Mouse (Mus musculus) heart, embryonic 13.5 days (tissue): Measurements from ENCODE around the gene Otp. TPM values are rescaled to one million over a fixed set of nuclear protein-coding genes. Genes with fewer than 3 reads are reported as not detected.

ENCODE experiments used
- ATAC-seq: fragments of 200-750 bp; cut with Nextera tagmentation; 2 replicates; pipeline ENCODE4 v1.8.0; 2017; ENCODE audit warnings: moderate TSS enrichment; ENCODE audit not compliant: insufficient number of reproducible peaks, low FRiP score, low TSS enrichment; ENCODE audit errors: extremely low read depth
- H3K27ac ChIP-seq: fragments of 300-500 bp; sonication (generic); replicated peaks from 2 replicates; pipeline ENCODE4 v1.5.1; 2015; ENCODE audit warnings: moderate library complexity, mild to moderate bottlenecking, inconsistent platforms
- H3K27me3 ChIP-seq: fragments of 300-500 bp; sonication (generic); replicated peaks from 2 replicates; pipeline ENCODE4 v1.6.1; 2015; ENCODE audit warnings: mild to moderate bottlenecking, inconsistent platforms
- H3K36me3 ChIP-seq: fragments of 300-500 bp; sonication (generic); 2 replicates; pipeline ENCODE4 v1.6.1; 2015; ENCODE audit warnings: mild to moderate bottlenecking, inconsistent platforms
- H3K4me1 ChIP-seq: fragments of 300-500 bp; sonication (generic); 2 replicates; pipeline ENCODE4 v1.6.1; 2015; ENCODE audit warnings: inconsistent platforms
- H3K4me2 ChIP-seq: fragments of 300-500 bp; sonication (generic); 2 replicates; pipeline ENCODE4 v1.6.1; 2015; ENCODE audit warnings: inconsistent platforms, mild to moderate bottlenecking, moderate library complexity
- H3K4me3 ChIP-seq: fragments of 300-500 bp; sonication (generic); 2 replicates; pipeline ENCODE4 v1.5.1; 2015; ENCODE audit warnings: moderate library complexity, mild to moderate bottlenecking, inconsistent platforms
- H3K9ac ChIP-seq: fragments of 300-500 bp; sonication (generic); 2 replicates; pipeline ENCODE4 v1.6.1; 2015; ENCODE audit warnings: inconsistent platforms, mild to moderate bottlenecking, moderate library complexity
- H3K9me3 ChIP-seq: fragments of 300-500 bp; sonication (generic); 2 replicates; pipeline ENCODE4 v1.6.1; 2016; ENCODE audit warnings: inconsistent platforms
- WGBS: fragments of 180-500 bp; shearing (Covaris S2); methylation state at CpG from one replicate; pipeline ENCODE4 v1.1.7; 2015; ENCODE audit warnings: mixed read lengths; 5-methylcytosine and 5-hydroxymethylcytosine counted together
- polyA plus RNA-seq: library from polyadenylated mRNA; unstranded; fragments of >200 nt; fragmentation: Nextera tagmentation; extraction: Ambion mirVana; gene quantifications from 2 replicates; pipeline ENCODE4 v1.2.1, GENCODE M21; 2015

The Otp gene
- polyA plus RNA-seq, 1 experiment from 2014 or later = not detected

- no peaks in the 10 kb centered on the region for H3K9me3 ChIP-seq
- H3K9ac ChIP-seq = no peak overlapping the region
- H3K4me2 ChIP-seq = no peak overlapping the region
- WGBS = 4% methylated on average over 23 of the region's 23 CpGs
- no peak overlapping the region for H3K4me3 ChIP-seq
- peaks cover 8% of the 10 kb centered on the region; the same call in 1 of the 2 replicates for H3K4me1 ChIP-seq
- no peak overlapping the region for H3K27ac ChIP-seq
- no peak for ATAC-seq
- peaks cover 89% of the 10 kb centered on the region for H3K27me3 ChIP-seq
- no peaks in the 10 kb centered on the region for H3K36me3 ChIP-seq
These were observed 576 bp upstream of the Otp start for GRCm38 (mm10) chr13:94874656-94875395.

- Histone ChIP-seq H3K4me1 (peaks cover 8% of the 10 kb centered on the region; the same call in 1 of the 2 replicates), H3K27ac (no peak overlapping the region), H3K4me3 (no peak overlapping the region), H3K27me3 (peaks cover 89% of the 10 kb centered on the region), H3K4me2 (no peak overlapping the region), H3K9me3 (no peaks in the 10 kb centered on the region), H3K36me3 (no peaks in the 10 kb centered on the region), H3K9ac (no peak overlapping the region)
- 1% methylated on average over 30 of the region's 30 CpGs for WGBS
- ATAC-seq = no peak
These were observed 1.1 kb downstream of the Otp start for GRCm38 (mm10) chr13:94876286-94877210.

- H3K4me1 ChIP-seq = peaks cover 8% of the 10 kb centered on the region; the same call in 1 of the 2 replicates
- H3K36me3 ChIP-seq = no peaks in the 10 kb centered on the region
- peaks cover 89% of the 10 kb centered on the region for H3K27me3 ChIP-seq
- no peaks in the 10 kb centered on the region for H3K9me3 ChIP-seq
- H3K4me2 ChIP-seq = no peak overlapping the region
- no peak overlapping the region for H3K27ac ChIP-seq
- WGBS = under 1% methylated on average over 27 of the region's 27 CpGs
- H3K4me3 ChIP-seq = no peak overlapping the region
- no peak for ATAC-seq
- no peak overlapping the region for H3K9ac ChIP-seq
These were observed 1.8 kb downstream of the Otp start for GRCm38 (mm10) chr13:94877211-94877590.

DNA sequence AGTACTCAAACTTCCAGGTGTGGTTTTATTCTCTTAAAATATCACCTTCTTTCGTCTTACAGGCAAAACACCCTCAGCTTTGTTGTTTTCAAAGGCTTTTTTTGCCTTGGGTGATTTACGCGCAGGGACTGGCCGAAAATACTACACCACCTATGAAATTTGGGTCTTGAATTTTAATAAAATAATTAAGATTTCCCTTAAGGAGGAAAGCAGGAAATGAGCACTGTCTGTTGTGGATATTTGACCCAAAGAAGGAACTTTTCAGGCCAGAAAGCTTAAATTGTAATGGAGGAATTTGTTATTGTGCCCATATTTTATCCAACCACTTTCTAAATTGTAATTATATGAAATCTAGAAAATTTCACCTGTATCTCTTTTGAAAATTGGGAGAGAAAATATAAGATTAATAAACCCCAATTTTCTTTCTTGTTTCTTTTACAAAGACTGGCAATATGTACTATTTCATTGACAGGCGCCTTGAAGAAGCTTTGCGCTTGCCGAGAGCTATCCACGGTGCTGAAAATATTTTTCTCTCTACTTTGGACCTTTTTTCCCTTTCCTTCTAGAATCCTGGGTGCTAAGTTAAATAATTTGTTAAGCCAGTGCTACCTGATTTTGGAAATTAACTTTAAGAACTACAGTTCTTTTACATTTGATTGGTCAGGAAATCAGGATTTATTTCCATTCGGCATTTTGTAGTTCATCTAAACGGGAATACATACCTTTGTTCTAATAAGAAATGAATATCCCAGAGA is 2.8 kb downstream of the Otp start:
- Histone ChIP-seq H3K27ac (no peak overlapping the region), H3K4me1 (peaks cover 18% of the 10 kb centered on the region), H3K4me2 (no peak overlapping the region), H3K9ac (no peak overlapping the region), H3K36me3 (no peaks in the 10 kb centered on the region), H3K4me3 (no peak overlapping the region), H3K27me3 (peaks cover 89% of the 10 kb centered on the region), H3K9me3 (no peaks in the 10 kb centered on the region)
- no peak for ATAC-seq
- 15% methylated on average over 10 of the region's 10 CpGs for WGBS

DNA sequence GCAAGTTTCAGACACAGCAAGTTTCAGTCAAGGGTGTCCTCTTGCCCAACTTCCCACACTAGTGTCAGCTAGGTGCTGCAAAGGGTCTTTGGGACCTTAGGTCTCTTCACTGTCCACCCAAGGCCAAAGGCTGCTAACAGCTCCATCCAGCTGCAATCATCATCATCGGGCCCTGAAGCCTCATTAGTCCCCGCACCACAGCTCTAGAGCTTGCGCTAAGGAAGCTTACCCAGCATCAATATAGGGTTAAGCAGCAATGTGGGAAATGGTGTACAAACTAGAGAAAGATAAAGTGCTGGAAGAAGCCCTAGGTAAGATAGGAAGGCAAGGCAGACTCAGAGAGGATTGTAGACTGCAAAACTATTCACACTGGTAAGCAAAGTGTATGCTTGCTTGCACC is 5.8 kb downstream of the Otp start:
- no peak overlapping the region for H3K9ac ChIP-seq
- H3K27me3 ChIP-seq = peaks cover 89% of the 10 kb centered on the region
- WGBS = 2% methylated on average over 3 of the region's 3 CpGs
- H3K4me3 ChIP-seq = no peak overlapping the region
- no peaks in the 10 kb centered on the region for H3K36me3 ChIP-seq
- H3K9me3 ChIP-seq = no peaks in the 10 kb centered on the region
- no peak overlapping the region for H3K4me2 ChIP-seq
- H3K4me1 ChIP-seq = peaks cover 26% of the 10 kb centered on the region
- H3K27ac ChIP-seq = no peak overlapping the region
- no peak for ATAC-seq

DNA sequence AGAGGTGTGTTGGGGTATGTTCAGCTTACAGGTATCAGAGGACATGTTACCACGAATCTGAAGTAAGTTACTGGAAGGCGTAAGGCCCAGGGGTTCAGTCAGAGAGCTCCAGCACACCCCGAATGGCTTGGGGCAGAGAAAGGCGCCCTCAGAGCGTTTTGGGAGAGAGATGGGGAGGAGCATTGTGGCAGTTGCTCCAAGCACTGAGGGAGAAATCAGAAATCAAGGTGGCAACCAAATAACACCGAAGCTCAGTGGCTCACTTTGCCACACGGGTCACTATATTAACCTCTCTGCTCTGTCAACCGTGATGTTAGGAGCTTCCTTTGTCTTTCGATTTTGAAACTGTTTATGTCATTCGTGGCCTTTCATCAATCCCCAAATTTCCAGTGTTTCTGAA is 6.8 kb downstream of the Otp start:
- H3K9ac ChIP-seq = no peak overlapping the region
- 6% methylated on average over 10 of the region's 10 CpGs for WGBS
- peaks cover 89% of the 10 kb centered on the region for H3K27me3 ChIP-seq
- ATAC-seq = no peak
- H3K4me2 ChIP-seq = peak overlapping the region; percentile 90
- peak overlapping the region; percentile 59 for H3K4me3 ChIP-seq
- no peaks in the 10 kb centered on the region for H3K9me3 ChIP-seq
- H3K36me3 ChIP-seq = no peaks in the 10 kb centered on the region
- no peak overlapping the region for H3K27ac ChIP-seq
- H3K4me1 ChIP-seq = peaks cover 26% of the 10 kb centered on the region

DNA sequence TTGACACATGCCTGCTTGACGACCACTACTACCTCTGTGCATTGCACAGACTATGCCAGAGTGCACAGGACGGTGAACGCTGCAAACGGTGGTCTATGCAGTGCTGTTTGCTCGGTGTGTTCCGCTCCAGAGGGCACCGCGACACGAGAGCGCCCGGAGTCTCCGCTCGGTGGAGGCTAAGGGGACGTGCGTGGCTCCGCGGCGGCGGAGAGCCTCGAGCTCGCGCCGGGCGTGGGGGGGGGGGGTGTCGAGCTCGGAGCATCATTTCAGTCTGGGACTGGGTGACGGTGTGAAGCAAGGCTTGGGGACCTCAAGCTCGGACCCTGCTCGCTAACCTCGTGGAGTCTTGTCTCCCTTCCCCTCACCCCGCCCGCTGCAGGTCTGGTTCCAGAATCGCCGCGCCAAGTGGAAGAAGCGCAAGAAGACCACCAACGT is 7.3 kb downstream of the Otp start:
- no peak overlapping the region for H3K27ac ChIP-seq
- ATAC-seq = no peak
- peak overlapping the region; percentile 59 for H3K4me3 ChIP-seq
- peaks cover 26% of the 10 kb centered on the region for H3K4me1 ChIP-seq
- peak overlapping the region; percentile 90 for H3K4me2 ChIP-seq
- under 1% methylated on average over 37 of the region's 37 CpGs for WGBS
- peaks cover 89% of the 10 kb centered on the region for H3K27me3 ChIP-seq
- H3K9ac ChIP-seq = peak overlapping the region; percentile 40; the same call in 1 of the 2 replicates
- H3K9me3 ChIP-seq = no peaks in the 10 kb centered on the region
- H3K36me3 ChIP-seq = no peaks in the 10 kb centered on the region

GRCm38 (mm10) chr13:94883163-94883965 is 8.0 kb downstream of the Otp start:
- peak overlapping the region; percentile 59 for H3K4me3 ChIP-seq
- no peak overlapping the region for H3K27ac ChIP-seq
- under 1% methylated on average over 64 of the region's 95 CpGs for WGBS
- H3K36me3 ChIP-seq = no peaks in the 10 kb centered on the region
- ATAC-seq = no peak
- H3K4me2 ChIP-seq = peak overlapping the region; percentile 90
- peak overlapping the region; percentile 40 for H3K9ac ChIP-seq
- H3K27me3 ChIP-seq = peaks cover 89% of the 10 kb centered on the region
- H3K9me3 ChIP-seq = no peaks in the 10 kb centered on the region
- H3K4me1 ChIP-seq = peaks cover 26% of the 10 kb centered on the region

DNA sequence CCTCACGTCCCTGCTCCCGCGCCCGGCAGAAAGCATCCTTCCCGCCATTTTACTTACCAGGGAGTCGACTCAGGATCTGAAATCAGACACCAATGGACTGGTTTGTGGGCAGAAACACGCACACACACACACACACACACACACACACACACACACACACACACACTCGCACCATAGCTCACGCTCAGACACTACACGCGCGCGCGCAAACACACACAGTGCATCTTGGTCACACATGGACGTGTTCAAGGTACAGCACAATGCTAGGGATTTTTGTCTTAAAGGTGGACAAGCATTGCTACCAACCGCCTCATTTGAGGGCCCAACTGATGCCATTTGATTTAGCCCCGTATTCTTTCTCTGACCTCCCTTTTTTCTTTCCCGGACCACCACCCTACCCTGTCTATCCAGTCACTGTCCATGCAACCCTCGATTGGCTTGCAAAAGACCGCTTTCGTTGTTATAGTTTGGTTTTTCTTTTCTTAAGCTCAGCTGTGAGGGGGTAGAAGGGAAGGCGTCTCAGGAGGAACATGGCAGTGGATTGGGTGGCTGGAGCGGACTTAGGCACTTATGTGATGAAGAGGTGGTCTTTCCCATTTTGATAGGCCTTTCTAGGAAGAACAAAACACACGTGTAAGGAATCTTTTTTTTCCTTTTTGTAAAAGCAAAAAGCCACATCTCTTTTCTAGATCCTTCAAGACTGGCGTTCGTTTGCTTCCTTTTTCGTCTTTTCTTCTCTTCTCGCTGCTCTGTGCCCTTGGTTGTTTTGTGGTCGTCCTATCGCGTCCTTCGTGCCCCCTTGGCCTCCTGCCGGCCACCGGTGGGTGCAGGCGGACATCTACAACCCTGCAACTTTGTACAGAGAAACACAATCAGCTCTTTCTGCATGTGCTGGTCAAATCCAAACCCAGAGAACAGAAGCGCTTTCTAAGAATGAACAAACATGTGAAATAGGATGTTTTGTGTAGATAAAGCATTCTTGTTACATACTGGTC is 8.9 kb downstream of the Otp start:
- no peak for ATAC-seq
- H3K4me2 ChIP-seq = peak overlapping the region; percentile 90
- 4% methylated on average over 36 of the region's 36 CpGs for WGBS
- no peak overlapping the region for H3K9ac ChIP-seq
- peak overlapping the region; percentile 59 for H3K4me3 ChIP-seq
- H3K27ac ChIP-seq = no peak overlapping the region
- no peaks in the 10 kb centered on the region for H3K36me3 ChIP-seq
- H3K27me3 ChIP-seq = peaks cover 94% of the 10 kb centered on the region
- peaks cover 26% of the 10 kb centered on the region for H3K4me1 ChIP-seq
- no peaks in the 10 kb centered on the region for H3K9me3 ChIP-seq
